Mouse (Mus musculus): ENCODE data around the gene Arhgap1. TPM values are rescaled to one million over a fixed set of nuclear protein-coding genes. Genes with fewer than 3 reads are reported as not detected.

The Arhgap1 gene
- total and polyA plus RNA-seq, 3 experiments, result 37.8 to 58.1 (median 53.1) TPM

DNA sequence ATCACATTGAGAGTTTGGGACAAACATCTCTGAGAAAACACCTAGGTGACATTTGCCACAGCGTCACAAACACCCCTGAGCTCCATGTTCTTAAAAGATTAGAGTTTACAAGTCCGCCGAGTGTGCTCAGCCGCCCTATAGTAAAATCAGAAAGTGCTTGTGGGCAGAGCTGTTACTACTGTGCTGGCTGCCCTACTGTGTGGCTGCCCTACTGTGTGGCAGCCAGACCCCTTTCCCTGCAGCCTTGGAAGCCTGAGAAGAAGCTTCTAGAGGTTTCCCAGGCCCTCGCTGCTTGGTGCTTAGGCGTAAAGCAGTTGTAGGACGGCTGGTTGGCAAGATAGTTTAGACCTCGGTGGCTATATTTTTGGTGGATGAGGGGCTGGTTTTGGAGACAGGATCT, 10.0 kb downstream of the Arhgap1 start:
- no peak for TF ChIP-seq GATA1 (IDR thresholded peaks at IDR 0.05; ENCODE audit: borderline replicate concordance, low read length)
- no peak for TF ChIP-seq CTCF (IDR thresholded peaks at IDR 0.05; ENCODE audit: low read depth, low read length)
- TF ChIP-seq TAL1 (conservative IDR thresholded peaks at IDR 0.05; ENCODE audit: low read depth, low read length), result no peak
- TF ChIP-seq GATA2 (IDR thresholded peaks at IDR 0.05; ENCODE audit: borderline replicate concordance, low read depth, low read length), result no peak
- TF ChIP-seq POLR2AphosphoS5 (IDR thresholded peaks at IDR 0.05; ENCODE audit: insufficient replicate concordance, low read depth, low read length), result no peak
- H3K9me3 ChIP-seq (replicated peaks), result no peaks in the 10 kb centered on the region
- H3K4me3 ChIP-seq (ENCODE audit: low read depth, low read length), result no peak overlapping the region
- peaks cover 97% of the 10 kb centered on the region for H3K36me3 ChIP-seq (replicated peaks)
- H3K27me3 ChIP-seq (ENCODE audit: insufficient read depth, low read length), result no peaks in the 10 kb centered on the region
- ATAC-seq (ENCODE audit: extremely low read depth, insufficient number of reproducible peaks, low FRiP score, poor library complexity, severe bottlenecking), result no peak
- no peak for DNase-seq (ENCODE audit: low spot score)
- peaks cover 3% of the 10 kb centered on the region; the same call in 1 of the 2 replicates for H3K4me1 ChIP-seq (ENCODE audit: insufficient read depth, low read depth, low read length)

DNA sequence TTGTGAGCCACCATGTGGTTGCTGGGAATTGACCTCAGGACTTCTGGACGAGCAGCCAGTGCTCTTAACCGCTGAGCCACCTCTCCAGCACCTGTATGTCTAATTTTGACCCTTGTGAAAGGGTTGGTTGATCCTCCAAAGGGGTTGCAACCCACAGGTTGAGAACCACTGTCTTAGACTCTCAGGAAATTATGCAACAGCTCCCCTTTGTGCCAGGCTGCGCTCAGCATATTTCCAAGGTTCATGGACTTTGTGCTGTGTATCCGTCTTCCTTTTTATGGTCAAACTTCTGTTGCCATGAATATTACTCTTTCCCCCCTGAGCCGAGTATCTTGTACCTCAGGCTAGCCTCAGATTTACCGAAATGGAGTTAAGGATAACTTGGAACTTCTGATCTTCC, 11.3 kb downstream of the Arhgap1 start:
- H3K36me3 ChIP-seq (replicated peaks), result peaks cover 92% of the 10 kb centered on the region
- H3K4me1 ChIP-seq (ENCODE audit: insufficient read depth, low read depth, low read length), result peaks cover 3% of the 10 kb centered on the region; the same call in 1 of the 2 replicates
- no peak overlapping the region for H3K4me3 ChIP-seq (ENCODE audit: low read depth, low read length)
- no peaks in the 10 kb centered on the region for H3K27me3 ChIP-seq (ENCODE audit: insufficient read depth, low read length)
- H3K9me3 ChIP-seq (replicated peaks), result no peaks in the 10 kb centered on the region
- DNase-seq (ENCODE audit: low spot score), result no peak
- ATAC-seq (ENCODE audit: extremely low read depth, insufficient number of reproducible peaks, low FRiP score, poor library complexity, severe bottlenecking), result no peak
- TF ChIP-seq POLR2AphosphoS5 (IDR thresholded peaks at IDR 0.05; ENCODE audit: insufficient replicate concordance, low read depth, low read length) (no peak), TAL1 (conservative IDR thresholded peaks at IDR 0.05; ENCODE audit: low read depth, low read length) (no peak), CTCF (IDR thresholded peaks at IDR 0.05; ENCODE audit: low read depth, low read length) (no peak), GATA2 (IDR thresholded peaks at IDR 0.05; ENCODE audit: borderline replicate concordance, low read depth, low read length) (no peak), GATA1 (IDR thresholded peaks at IDR 0.05; ENCODE audit: borderline replicate concordance, low read length) (no peak)

DNA sequence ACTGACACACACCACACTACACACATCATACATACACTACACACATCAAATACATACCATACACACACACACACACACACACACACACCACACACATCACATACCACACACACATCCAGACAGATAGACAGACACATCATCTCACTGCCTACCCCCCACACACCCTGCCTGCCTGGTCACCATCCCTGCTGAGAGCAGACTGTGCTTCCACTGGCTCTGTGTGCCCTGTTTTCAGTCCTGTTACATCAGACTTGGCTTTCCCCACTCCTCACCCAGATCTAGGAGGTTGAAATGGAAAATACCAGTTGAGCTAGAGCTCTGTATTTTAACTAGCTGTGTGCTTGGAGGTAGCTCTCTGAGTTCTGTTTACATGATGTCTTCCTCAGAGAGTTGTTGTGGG, 15.1 kb downstream of the Arhgap1 start:
- TF ChIP-seq CTCF (IDR thresholded peaks at IDR 0.05; ENCODE audit: low read depth, low read length) (no peak), TAL1 (conservative IDR thresholded peaks at IDR 0.05; ENCODE audit: low read depth, low read length) (no peak), GATA1 (IDR thresholded peaks at IDR 0.05; ENCODE audit: borderline replicate concordance, low read length) (no peak), POLR2AphosphoS5 (IDR thresholded peaks at IDR 0.05; ENCODE audit: insufficient replicate concordance, low read depth, low read length) (no peak), GATA2 (IDR thresholded peaks at IDR 0.05; ENCODE audit: borderline replicate concordance, low read depth, low read length) (no peak)
- Histone ChIP-seq H3K36me3 (replicated peaks) (peaks cover 92% of the 10 kb centered on the region), H3K4me3 (ENCODE audit: low read depth, low read length) (no peak overlapping the region), H3K4me1 (ENCODE audit: insufficient read depth, low read depth, low read length) (no peaks in the 10 kb centered on the region), H3K27me3 (ENCODE audit: insufficient read depth, low read length) (no peaks in the 10 kb centered on the region), H3K9me3 (replicated peaks) (no peaks in the 10 kb centered on the region)
- ATAC-seq (ENCODE audit: extremely low read depth, insufficient number of reproducible peaks, low FRiP score, poor library complexity, severe bottlenecking) (no peak), DNase-seq (ENCODE audit: low spot score) (no peak)

DNA sequence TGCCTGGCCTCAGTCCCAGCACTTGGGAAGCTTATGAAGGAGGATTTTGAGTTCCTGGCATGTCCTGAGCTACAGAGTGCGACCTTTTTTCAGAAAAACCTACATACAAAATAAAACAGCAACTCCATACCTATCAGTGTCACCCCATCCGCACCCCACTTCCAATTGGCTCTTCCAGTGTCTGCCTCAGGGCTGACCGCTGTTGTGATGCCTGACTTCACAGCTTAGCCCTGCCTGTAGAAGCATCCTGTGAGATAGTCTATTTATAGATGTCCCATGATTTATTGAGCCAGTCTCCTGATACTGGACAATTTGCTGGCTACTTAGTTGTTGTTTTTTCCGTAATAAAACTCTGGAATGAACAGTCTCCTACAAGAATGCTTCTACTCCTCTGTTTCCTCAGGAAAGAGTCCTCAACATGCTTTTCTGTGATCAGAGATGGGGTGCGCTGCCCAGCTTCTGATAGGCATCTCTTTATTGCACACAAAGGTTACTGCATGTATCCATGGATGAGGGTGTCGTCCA, 16.8 kb downstream of the Arhgap1 start:
- H3K4me3 ChIP-seq (ENCODE audit: low read depth, low read length), result no peak overlapping the region
- no peaks in the 10 kb centered on the region for H3K27me3 ChIP-seq (ENCODE audit: insufficient read depth, low read length)
- H3K4me1 ChIP-seq (ENCODE audit: insufficient read depth, low read depth, low read length), result no peaks in the 10 kb centered on the region
- DNase-seq (ENCODE audit: low spot score) (no peak), ATAC-seq (ENCODE audit: extremely low read depth, insufficient number of reproducible peaks, low FRiP score, poor library complexity, severe bottlenecking) (no peak)
- H3K36me3 ChIP-seq (replicated peaks), result peaks cover 92% of the 10 kb centered on the region
- no peaks in the 10 kb centered on the region for H3K9me3 ChIP-seq (replicated peaks)
- TF ChIP-seq CTCF (IDR thresholded peaks at IDR 0.05; ENCODE audit: low read depth, low read length) (no peak), GATA1 (IDR thresholded peaks at IDR 0.05; ENCODE audit: borderline replicate concordance, low read length) (no peak), TAL1 (conservative IDR thresholded peaks at IDR 0.05; ENCODE audit: low read depth, low read length) (no peak), GATA2 (IDR thresholded peaks at IDR 0.05; ENCODE audit: borderline replicate concordance, low read depth, low read length) (no peak), POLR2AphosphoS5 (IDR thresholded peaks at IDR 0.05; ENCODE audit: insufficient replicate concordance, low read depth, low read length) (no peak)

DNA sequence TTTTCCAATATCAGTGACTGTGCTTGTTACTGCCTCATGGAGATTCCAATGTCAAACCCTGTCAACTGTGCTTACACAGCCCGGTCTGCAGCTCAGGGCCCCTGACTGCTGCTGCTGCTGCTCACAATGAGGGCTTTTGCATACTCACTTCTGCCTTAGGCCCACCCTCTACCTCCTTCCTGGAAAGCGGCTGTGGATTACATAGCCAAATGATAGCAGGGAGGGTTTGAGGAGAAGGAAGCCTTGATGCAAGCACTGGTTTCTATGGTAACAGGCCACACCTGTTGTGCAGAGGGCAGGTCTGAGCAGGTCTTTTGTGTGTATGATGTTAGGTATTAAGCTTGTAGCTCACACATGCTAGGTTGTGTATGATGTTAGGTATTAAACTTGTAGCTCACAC, 18.1 kb downstream of the Arhgap1 start:
- H3K36me3 ChIP-seq (replicated peaks), result peaks cover 93% of the 10 kb centered on the region

DNA sequence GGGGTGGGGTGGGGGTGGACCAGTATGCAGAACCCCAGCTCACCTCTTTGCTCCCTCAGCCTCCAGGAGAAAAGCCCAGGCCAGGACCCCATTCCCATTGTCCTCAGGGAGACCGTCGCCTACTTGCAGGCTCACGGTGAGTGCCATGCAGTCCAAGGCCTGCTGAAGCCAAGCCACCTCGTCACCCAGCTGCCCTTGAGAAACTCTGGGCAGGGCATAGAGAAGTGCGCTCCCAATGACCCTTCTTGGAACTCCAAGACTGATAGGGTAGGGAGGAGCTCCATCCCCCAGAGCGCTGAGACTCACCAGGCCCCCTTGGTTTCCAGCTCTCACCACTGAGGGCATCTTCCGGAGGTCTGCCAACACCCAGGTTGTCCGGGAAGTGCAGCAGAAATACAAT, 19.7 kb downstream of the Arhgap1 start:
- DNase-seq (ENCODE audit: low spot score) (no peak), ATAC-seq (ENCODE audit: extremely low read depth, insufficient number of reproducible peaks, low FRiP score, poor library complexity, severe bottlenecking) (no peak)
- H3K36me3 ChIP-seq (replicated peaks), result peaks cover 91% of the 10 kb centered on the region
- no peaks in the 10 kb centered on the region for H3K27me3 ChIP-seq (ENCODE audit: insufficient read depth, low read length)
- H3K4me3 ChIP-seq (ENCODE audit: low read depth, low read length), result no peak overlapping the region
- TF ChIP-seq GATA2 (IDR thresholded peaks at IDR 0.05; ENCODE audit: borderline replicate concordance, low read depth, low read length) (no peak), TAL1 (conservative IDR thresholded peaks at IDR 0.05; ENCODE audit: low read depth, low read length) (no peak), GATA1 (IDR thresholded peaks at IDR 0.05; ENCODE audit: borderline replicate concordance, low read length) (no peak), CTCF (IDR thresholded peaks at IDR 0.05; ENCODE audit: low read depth, low read length) (no peak), POLR2AphosphoS5 (IDR thresholded peaks at IDR 0.05; ENCODE audit: insufficient replicate concordance, low read depth, low read length) (no peak)
- H3K9me3 ChIP-seq (replicated peaks), result no peaks in the 10 kb centered on the region
- no peaks in the 10 kb centered on the region; the same call in 1 of the 2 replicates for H3K4me1 ChIP-seq (ENCODE audit: insufficient read depth, low read depth, low read length)

More for the DNA sequence above, 18.1 kb downstream of the Arhgap1 start:
- ATAC-seq (ENCODE audit: extremely low read depth, insufficient number of reproducible peaks, low FRiP score, poor library complexity, severe bottlenecking) (no peak), DNase-seq (ENCODE audit: low spot score) (no peak)
- no peak overlapping the region for H3K4me3 ChIP-seq (ENCODE audit: low read depth, low read length)
- no peaks in the 10 kb centered on the region for H3K9me3 ChIP-seq (replicated peaks)
- TF ChIP-seq GATA2 (IDR thresholded peaks at IDR 0.05; ENCODE audit: borderline replicate concordance, low read depth, low read length), result no peak
- no peak for TF ChIP-seq GATA1 (IDR thresholded peaks at IDR 0.05; ENCODE audit: borderline replicate concordance, low read length)
- no peak for TF ChIP-seq POLR2AphosphoS5 (IDR thresholded peaks at IDR 0.05; ENCODE audit: insufficient replicate concordance, low read depth, low read length)
- TF ChIP-seq TAL1 (conservative IDR thresholded peaks at IDR 0.05; ENCODE audit: low read depth, low read length), result no peak
- no peak for TF ChIP-seq CTCF (IDR thresholded peaks at IDR 0.05; ENCODE audit: low read depth, low read length)
- no peaks in the 10 kb centered on the region for H3K4me1 ChIP-seq (ENCODE audit: insufficient read depth, low read depth, low read length)
- H3K27me3 ChIP-seq (ENCODE audit: insufficient read depth, low read length), result no peaks in the 10 kb centered on the region

All from G1E (cell line).